19 mouse cellular contexts compared by ENCODE assay signal in the genomic region with DNA sequence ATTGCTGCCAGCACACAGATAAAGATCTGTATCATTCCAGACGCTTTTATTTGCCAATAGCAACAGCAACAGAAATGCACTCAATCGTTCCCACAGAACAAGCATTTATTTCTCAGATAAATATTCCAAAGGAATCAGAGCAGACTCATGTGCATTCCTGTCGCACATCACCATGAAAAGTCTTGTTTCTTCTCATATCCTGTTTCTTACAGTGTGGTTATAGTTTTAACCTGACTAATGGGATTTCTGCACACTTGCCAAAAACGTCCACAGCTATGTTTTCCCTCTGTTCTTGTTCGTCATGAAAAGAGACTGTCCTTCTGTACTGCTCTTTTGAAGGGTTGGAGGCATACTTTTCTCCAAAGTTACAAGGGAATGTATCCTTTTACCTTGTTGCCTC.
"Had no signal": no experiment of that assay in that cellular context is flagged by ENCODE, and none has a peak within 500 bp of the region (broad histone marks: within the 10 kb centered on the region; RNA-seq: fewer than 3 reads in every experiment).

No protein-coding gene starts in this region.

- H3K4me3 ChIP-seq: limb, embryonic 12.5 days; limb, embryonic 15.5 days; midbrain, embryonic 12.5 days had no signal

- DNase-seq: kidney, adult 2 months; kidney, postnatal 25 days; left cerebral cortex, postnatal 4 days; liver, postnatal 0 days; lung, embryonic 14.5 days; right cerebral cortex, adult 18-20 months; right cerebral cortex, postnatal 14 days; right cerebral cortex, postnatal 4 days; thymus, postnatal 25 days had no signal

- H3K27ac ChIP-seq: kidney, postnatal 0 days; limb, embryonic 12.5 days; limb, embryonic 15.5 days; liver, embryonic 14.5 days; macrophage; midbrain, embryonic 12.5 days; stomach, postnatal 0 days had no signal

- H3K27me3 ChIP-seq: limb, embryonic 12.5 days; limb, embryonic 15.5 days; midbrain, embryonic 12.5 days had no signal

- H3K9ac ChIP-seq: limb, embryonic 12.5 days; limb, embryonic 15.5 days; liver, embryonic 14.5 days; liver, postnatal 0 days; lung, embryonic 14.5 days; midbrain, embryonic 12.5 days had no signal

- H3K9me3 ChIP-seq: limb, embryonic 12.5 days; limb, embryonic 15.5 days; midbrain, embryonic 12.5 days had no signal

- H3K4me2 ChIP-seq: limb, embryonic 12.5 days; limb, embryonic 15.5 days; liver, embryonic 11.5 days; lung, embryonic 14.5 days; midbrain, embryonic 12.5 days had no signal

- H3K36me3 ChIP-seq: limb, embryonic 12.5 days; limb, embryonic 15.5 days; midbrain, embryonic 12.5 days had no signal

- ATAC-seq: liver, postnatal 0 days; lung, postnatal 0 days; midbrain, embryonic 16.5 days had no signal

- H3K4me1 ChIP-seq: limb, embryonic 12.5 days; midbrain, embryonic 12.5 days had no signal
